Comparison of ENCODE assay signal across 8 mouse cellular contexts in genomic region chr5:137631171-137631570, GRCm38 (mm10). TPM values are rescaled to one million over a fixed set of nuclear protein-coding genes. Genes with fewer than 3 reads are reported as not detected.
A peak's percentile ranks its signal among the peaks of the same experiment; 100 is the strongest.
DNase-seq lines count a peak whose midpoint lies in the region; ATAC-seq lines count a peak whose summit lies in the region.

No protein-coding gene starts in this region.

- peaks cover 32% of the 10 kb centered on the region for H3K4me1 ChIP-seq in heart, embryonic 12.5 days (replicated peaks)

- peaks cover 31% of the 10 kb centered on the region for H3K36me3 ChIP-seq in heart, embryonic 12.5 days
- H3K36me3 ChIP-seq in macrophage (ENCODE audit: inconsistent target): peaks cover 29% of the 10 kb centered on the region
- H3K36me3 ChIP-seq in splenic B cell, adult 2 months (ENCODE audit: control insufficient read depth, insufficient read depth, low read length, poor library complexity, severe bottlenecking): peaks cover 7% of the 10 kb centered on the region

- 57% methylated on average over 9 of the region's 9 CpGs for WGBS in heart, embryonic 12.5 days
- 3% methylated on average over 9 of the region's 9 CpGs for WGBS in macrophage (ENCODE audit: missing documents)

- H3K9ac ChIP-seq in heart, embryonic 12.5 days: peak overlapping the region; percentile 79

- H3K79me2 ChIP-seq in macrophage (ENCODE audit: inconsistent target): peaks cover 64% of the 10 kb centered on the region

- no peak for ATAC-seq in heart, embryonic 12.5 days (ENCODE audit: insufficient number of reproducible peaks, low FRiP score)
- no peak for ATAC-seq in cerebellum, adult (ENCODE audit: insufficient number of reproducible peaks, low FRiP score, low TSS enrichment)

- H3K9me3 ChIP-seq in heart, embryonic 12.5 days (replicated peaks): no peaks in the 10 kb centered on the region

- no peaks in the 10 kb centered on the region for H3K27me3 ChIP-seq in heart, embryonic 12.5 days (replicated peaks)
- no peaks in the 10 kb centered on the region for H3K27me3 ChIP-seq in splenic B cell, adult 2 months (ENCODE audit: control insufficient read depth, insufficient read depth, low read length, poor library complexity, severe bottlenecking)

- H3K4me2 ChIP-seq in heart, embryonic 12.5 days: peak overlapping the region; percentile 83

- DNase-seq in B cell, adult 2 months: peak; percentile 84 to 86
- peak; percentile 68 for DNase-seq in MEL-GATA-1-ER (ENCODE audit: extremely low read depth, low read depth)
- DNase-seq in kidney, postnatal 14 days: peak; percentile 43
- peak; percentile 83 for DNase-seq in splenic B cell, adult 2 months (ENCODE audit: low read depth, low spot score)
- DNase-seq in ovary, postnatal 36 days (ENCODE audit: low spot score): no peak

- peak overlapping the region; percentile 73 for H3K4me3 ChIP-seq in heart, embryonic 12.5 days
- peak overlapping the region; percentile 98 for H3K4me3 ChIP-seq in macrophage (ENCODE audit: inconsistent target)

- peak overlapping the region; percentile 71 for H3K27ac ChIP-seq in heart, embryonic 12.5 days (ENCODE audit: poor library complexity, severe bottlenecking)
- H3K27ac ChIP-seq in macrophage: peak overlapping the region; percentile 100

RNA-seq across cellular contexts. Expression of gene Gm20605, which starts 2.2 kb away (rescaled TPM):
- 6.9 and 7.1 TPM in 2 replicates for polyA plus RNA-seq in heart, embryonic 12.5 days (2016; fragmentation: Nextera tagmentation; extraction: Ambion mirVana)
- 100 to 1,000 TPM in 18 of 26 experiments, 10 to 100 TPM in 8; 40.1 to 196 (median 131) TPM for total RNA-seq in macrophage (2018; cell fraction: chromatin; rRNA removed)
- 10 to 100 TPM in 5 of 26 experiments, 1 to 10 TPM in 18, under 1 TPM in 3; 0.65 to 15.9 (median 4.3) TPM for total RNA-seq in macrophage (2018; cell fraction: cytosol; rRNA removed)
- 100 to 1,000 TPM in 8 of 26 experiments, 10 to 100 TPM in 18; 27.9 to 148 (median 83.5) TPM for total RNA-seq in macrophage (2018; cell fraction: nucleus; rRNA removed)
- 4.9 to 17.8 TPM (median 5.5 TPM) in 3 replicates for polyA plus RNA-seq in macrophage (2018)

RNA-seq across cellular contexts. Expression of gene Lrch4, which starts 2.2 kb away (rescaled TPM):
- polyA plus RNA-seq in heart, embryonic 12.5 days (2016; fragmentation: Nextera tagmentation; extraction: Ambion mirVana): 24.3 and 27.3 TPM in 2 replicates
- total RNA-seq in macrophage (2018; cell fraction: chromatin; rRNA removed): 100 to 1,000 TPM; 167 to 732 (median 499) TPM
- total RNA-seq in macrophage (2018; cell fraction: cytosol; rRNA removed): 100 to 1,000 TPM in 19 of 26 experiments, 10 to 100 TPM in 7; 63.8 to 148 (median 112) TPM
- total RNA-seq in macrophage (2018; cell fraction: nucleus; rRNA removed): 100 to 1,000 TPM; 111 to 438 (median 231) TPM
- 51.6 to 108 TPM (median 60.3 TPM) in 3 replicates for polyA plus RNA-seq in macrophage (2018)

RNA-seq across cellular contexts. Expression of gene Fbxo24, which starts 2.4 kb away (rescaled TPM):
- polyA plus RNA-seq in heart, embryonic 12.5 days (2016; fragmentation: Nextera tagmentation; extraction: Ambion mirVana): 0.15 TPM in 1 of 2 replicates, not detected in the other
- under 1 TPM in 16 of 26 experiments, not detected in 10; 0.21 to 0.96 (median 0.40) TPM for total RNA-seq in macrophage (2018; cell fraction: chromatin; rRNA removed)
- under 1 TPM in 9 of 26 experiments, not detected in 17; 0.03 to 0.16 (median 0.09) TPM for total RNA-seq in macrophage (2018; cell fraction: cytosol; rRNA removed)
- total RNA-seq in macrophage (2018; cell fraction: nucleus; rRNA removed): under 1 TPM in 12 of 26 experiments, not detected in 14; 0.22 to 0.54 (median 0.39) TPM
- polyA plus RNA-seq in macrophage (2018): 0.09 TPM in 1 of 3 replicates, not detected in the others

RNA-seq across cellular contexts. Expression of gene Sap25, which starts 10.0 kb away (rescaled TPM):
- polyA plus RNA-seq in heart, embryonic 12.5 days (2016; fragmentation: Nextera tagmentation; extraction: Ambion mirVana): 5.2 and 5.3 TPM in 2 replicates
- total RNA-seq in macrophage (2018; cell fraction: chromatin; rRNA removed): 100 to 1,000 TPM in 22 of 26 experiments, 10 to 100 TPM in 4; 38.5 to 287 (median 179) TPM
- 10 to 100 TPM in 4 of 26 experiments, 1 to 10 TPM in 16, under 1 TPM in 6; 0.51 to 14.8 (median 2.5) TPM for total RNA-seq in macrophage (2018; cell fraction: cytosol; rRNA removed)
- 100 to 1,000 TPM in 22 of 26 experiments, 10 to 100 TPM in 4; 72.4 to 325 (median 151) TPM for total RNA-seq in macrophage (2018; cell fraction: nucleus; rRNA removed)
- 5.2 to 25.3 TPM (median 10.5 TPM) in 3 replicates for polyA plus RNA-seq in macrophage (2018)

RNA-seq across cellular contexts. Expression of gene Irs3, which starts 14.3 kb away (rescaled TPM):
- polyA plus RNA-seq in heart, embryonic 12.5 days (2016; fragmentation: Nextera tagmentation; extraction: Ambion mirVana): 0.20 and 0.21 TPM in 2 replicates
- not detected for total RNA-seq in macrophage (2018; cell fraction: chromatin; rRNA removed)
- total RNA-seq in macrophage (2018; cell fraction: cytosol; rRNA removed): under 1 TPM in 13 of 26 experiments, not detected in 13; 0.05 to 0.11 (median 0.09) TPM
- under 1 TPM in 2 of 26 experiments, not detected in 24; 0.23 to 0.99 TPM for total RNA-seq in macrophage (2018; cell fraction: nucleus; rRNA removed)
- polyA plus RNA-seq in macrophage (2018): 0.09 TPM in 1 of 3 replicates, not detected in the others
